Mouse (Mus musculus) forebrain, embryonic 16.5 days (tissue): ENCODE measurements around the gene Mxi1. TPM values are rescaled to one million over a fixed set of nuclear protein-coding genes. Genes with fewer than 3 reads are reported as not detected.

ENCODE experiments used
- ATAC-seq: fragments of 200-750 bp; cut with Nextera tagmentation; 2 replicates; pipeline ENCODE4 v1.8.0; 2017; ENCODE audit warnings: mild to moderate bottlenecking, moderate library complexity
- H3K27ac ChIP-seq: fragments of 300-500 bp; sonication (generic); 2 replicates; pipeline ENCODE4 v1.5.1; 2014; ENCODE audit warnings: low read length, control low read depth
- H3K27me3 ChIP-seq: fragments of 300-500 bp; sonication (generic); replicated peaks from 2 replicates; pipeline ENCODE4 v1.6.1; 2014; ENCODE audit warnings: low read length; ENCODE audit not compliant: control insufficient read depth, insufficient read depth
- H3K36me3 ChIP-seq: fragments of 300-500 bp; sonication (generic); 2 replicates; pipeline ENCODE4 v1.6.1; 2014; ENCODE audit not compliant: control insufficient read depth, insufficient read depth
- H3K4me1 ChIP-seq: fragments of 300-500 bp; sonication (generic); replicated peaks from 2 replicates; pipeline ENCODE4 v1.6.1; 2014; ENCODE audit warnings: low read length; ENCODE audit not compliant: control insufficient read depth, insufficient read depth
- H3K4me2 ChIP-seq: fragments of 300-500 bp; sonication (generic); 2 replicates; pipeline ENCODE4 v1.6.1; 2014; ENCODE audit warnings: mild to moderate bottlenecking, low read length, control low read depth
- H3K4me3 ChIP-seq: fragments of 300-500 bp; sonication (generic); replicated peaks from 2 replicates; pipeline ENCODE4 v1.5.1; 2014; ENCODE audit warnings: mild to moderate bottlenecking, low read length, control low read depth
- H3K9ac ChIP-seq: fragments of 300-500 bp; sonication (generic); replicated peaks from 2 replicates; pipeline ENCODE4 v1.6.1; 2014; ENCODE audit warnings: low read depth, low read length, control low read depth
- H3K9me3 ChIP-seq: fragments of 300-500 bp; sonication (generic); 2 replicates; pipeline ENCODE4 v1.6.1; 2016; ENCODE audit warnings: low read length; ENCODE audit not compliant: control insufficient read depth
- WGBS: fragments of 180-500 bp; shearing (Covaris S2); extraction: QIAGEN DNeasy Blood & Tissue Kit; methylation state at CpG from one replicate; pipeline ENCODE4 v1.1.7; 2014; 5-methylcytosine and 5-hydroxymethylcytosine counted together
- polyA plus RNA-seq: library from polyadenylated mRNA; unstranded; fragments of >200 nt; fragmentation: Nextera tagmentation; extraction: Ambion mirVana; gene quantifications from 2 replicates; pipeline ENCODE4 v1.2.1, GENCODE M21; 2015

Mxi1 gene
- polyA plus RNA-seq, 1 experiment from 2014 or later = 46.7 TPM

GRCm38 (mm10) chr19:53370233-53370632 is 59.9 kb downstream of the Mxi1 start:
- Histone ChIP-seq H3K36me3 (peaks cover 6% of the 10 kb centered on the region; the same call in 1 of the 2 replicates), H3K4me3 (no peak overlapping the region), H3K27ac (no peak overlapping the region), H3K4me2 (no peak overlapping the region), H3K9me3 (no peaks in the 10 kb centered on the region), H3K4me1 (peaks cover 9% of the 10 kb centered on the region), H3K9ac (no peak overlapping the region), H3K27me3 (no peaks in the 10 kb centered on the region)
- ATAC-seq = no peak
- WGBS = 78% methylated on average over 15 of the region's 15 CpGs

GRCm38 (mm10) chr19:53371666-53372065 is 61.3 kb downstream of the Mxi1 start, which contains the start of gene Gm10197:
Gene Gm10197 (minus strand): TSS chr19:53371766.
- Histone ChIP-seq H3K4me1 (no peaks in the 10 kb centered on the region), H3K9me3 (no peaks in the 10 kb centered on the region), H3K4me2 (no peak within 1 kb of the TSS), H3K27ac (no peak within 1 kb of the TSS), H3K36me3 (peaks cover 9% of the 10 kb centered on the region; the same call in 1 of the 2 replicates), H3K9ac (no peak within 1 kb of the TSS), H3K27me3 (no peaks in the 10 kb centered on the region), H3K4me3 (no peak within 1 kb of the TSS)
- no peak for ATAC-seq
- 90% methylated on average over 13 of the region's 13 CpGs for WGBS

GRCm38 (mm10) chr19:53373570-53373969 is 63.3 kb downstream of the Mxi1 start:
- no peaks in the 10 kb centered on the region for H3K27me3 ChIP-seq
- no peak overlapping the region for H3K27ac ChIP-seq
- ATAC-seq = no peak
- H3K9me3 ChIP-seq = no peaks in the 10 kb centered on the region
- peaks cover 9% of the 10 kb centered on the region; the same call in 1 of the 2 replicates for H3K36me3 ChIP-seq
- WGBS = 97% methylated on average over 2 of the region's 2 CpGs
- H3K9ac ChIP-seq = no peak overlapping the region
- H3K4me3 ChIP-seq = no peak overlapping the region
- H3K4me2 ChIP-seq = no peak overlapping the region
- no peaks in the 10 kb centered on the region for H3K4me1 ChIP-seq

- Histone ChIP-seq H3K36me3 (peaks cover 14% of the 10 kb centered on the region), H3K27ac (no peak overlapping the region), H3K4me2 (no peak overlapping the region), H3K9me3 (no peaks in the 10 kb centered on the region), H3K27me3 (no peaks in the 10 kb centered on the region), H3K4me3 (no peak overlapping the region), H3K9ac (no peak overlapping the region), H3K4me1 (no peaks in the 10 kb centered on the region)
- WGBS = 98% methylated on average over 6 of the region's 6 CpGs
- ATAC-seq = no peak
Observed at GRCm38 (mm10) chr19:53375299-53375698, 65.0 kb downstream of the Mxi1 start.

- Histone ChIP-seq H3K9me3 (no peaks in the 10 kb centered on the region), H3K27me3 (no peaks in the 10 kb centered on the region), H3K9ac (no peak overlapping the region), H3K36me3 (peaks cover 15% of the 10 kb centered on the region), H3K27ac (no peak overlapping the region), H3K4me3 (no peak overlapping the region), H3K4me2 (no peak overlapping the region), H3K4me1 (no peaks in the 10 kb centered on the region)
- no peak for ATAC-seq
- WGBS = 91% methylated on average over 9 of the region's 9 CpGs
Observed at GRCm38 (mm10) chr19:53375816-53376215, 65.5 kb downstream of the Mxi1 start.

GRCm38 (mm10) chr19:53377652-53378051 is 67.3 kb downstream of the Mxi1 start:
- no peaks in the 10 kb centered on the region for H3K4me1 ChIP-seq
- ATAC-seq = no peak
- H3K9ac ChIP-seq = no peak overlapping the region
- H3K27ac ChIP-seq = no peak overlapping the region
- no peaks in the 10 kb centered on the region for H3K9me3 ChIP-seq
- no peak overlapping the region for H3K4me3 ChIP-seq
- H3K27me3 ChIP-seq = no peaks in the 10 kb centered on the region
- H3K36me3 ChIP-seq = peaks cover 19% of the 10 kb centered on the region
- H3K4me2 ChIP-seq = no peak overlapping the region
- 95% methylated on average over 8 of the region's 8 CpGs for WGBS

GRCm38 (mm10) chr19:53378421-53378820 is 68.1 kb downstream of the Mxi1 start:
- 96% methylated on average over 10 of the region's 10 CpGs for WGBS
- Histone ChIP-seq H3K4me2 (no peak overlapping the region), H3K4me3 (no peak overlapping the region), H3K27ac (no peak overlapping the region), H3K9ac (no peak overlapping the region), H3K4me1 (no peaks in the 10 kb centered on the region), H3K27me3 (no peaks in the 10 kb centered on the region), H3K9me3 (no peaks in the 10 kb centered on the region), H3K36me3 (peaks cover 22% of the 10 kb centered on the region)
- ATAC-seq = no peak

GRCm38 (mm10) chr19:53383336-53383735 is 73.0 kb downstream of the Mxi1 start:
- H3K27ac ChIP-seq = no peak overlapping the region
- 96% methylated on average over 15 of the region's 15 CpGs for WGBS
- no peak overlapping the region for H3K4me2 ChIP-seq
- ATAC-seq = no peak
- no peak overlapping the region for H3K9ac ChIP-seq
- peaks cover 29% of the 10 kb centered on the region for H3K36me3 ChIP-seq
- H3K9me3 ChIP-seq = no peaks in the 10 kb centered on the region
- 0 out of 2 replicates have a peak, but pooled peaks cover 2% of the 10 kb centered on the region for H3K4me1 ChIP-seq
- no peak overlapping the region for H3K4me3 ChIP-seq
- no peaks in the 10 kb centered on the region for H3K27me3 ChIP-seq

GRCm38 (mm10) chr19:53389417-53389816 is 79.1 kb downstream of the Mxi1 start:
- H3K4me1 ChIP-seq = peaks cover 14% of the 10 kb centered on the region
- H3K9ac ChIP-seq = peak overlapping the region; percentile 93
- 26% methylated on average over 6 of the region's 6 CpGs for WGBS
- H3K4me3 ChIP-seq = peak overlapping the region; percentile 95
- H3K36me3 ChIP-seq = peaks cover 8% of the 10 kb centered on the region
- no peak for ATAC-seq
- no peaks in the 10 kb centered on the region for H3K9me3 ChIP-seq
- peak overlapping the region; percentile 86 for H3K4me2 ChIP-seq
- H3K27me3 ChIP-seq = no peaks in the 10 kb centered on the region
- no peak overlapping the region; the same call in 1 of the 2 replicates for H3K27ac ChIP-seq
